Mouse (Mus musculus): ENCODE measurements at regions not wholly inside any gene's neighbourhood (a gene's known extent, or its start where the extent isn't known, plus 50 kb on each side); places are given as distances from the start of the nearest gene placed in this dataset.

DNA sequence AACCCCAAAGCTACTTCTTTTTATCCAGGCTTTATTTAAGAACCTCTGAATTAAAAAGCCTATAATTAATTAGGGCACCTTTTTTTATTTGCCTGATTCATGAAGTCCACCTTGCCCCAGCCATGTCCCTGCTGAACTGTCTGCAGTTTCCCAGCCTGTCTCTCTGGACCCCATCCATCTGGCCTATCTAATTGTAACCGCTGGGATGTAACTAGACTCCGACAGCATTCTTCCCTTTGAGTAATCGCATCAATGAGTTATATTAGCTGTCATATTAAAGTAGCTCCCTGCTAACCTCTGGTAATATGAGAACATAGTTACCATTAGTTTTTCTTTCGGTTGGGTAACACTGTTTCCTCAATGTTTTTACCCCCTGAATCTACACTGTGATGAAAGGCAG, 182.6 kb upstream of the Veph1 start:
- in situ Hi-C loops (cut with MboI; ENCODE audit: low pct_unique_long_range_greater_than_20kb in 1 of 2, low sequenced_read_pairs in 2 of 2, unreplicated experiment in 1 of 2): no loop called here

DNA sequence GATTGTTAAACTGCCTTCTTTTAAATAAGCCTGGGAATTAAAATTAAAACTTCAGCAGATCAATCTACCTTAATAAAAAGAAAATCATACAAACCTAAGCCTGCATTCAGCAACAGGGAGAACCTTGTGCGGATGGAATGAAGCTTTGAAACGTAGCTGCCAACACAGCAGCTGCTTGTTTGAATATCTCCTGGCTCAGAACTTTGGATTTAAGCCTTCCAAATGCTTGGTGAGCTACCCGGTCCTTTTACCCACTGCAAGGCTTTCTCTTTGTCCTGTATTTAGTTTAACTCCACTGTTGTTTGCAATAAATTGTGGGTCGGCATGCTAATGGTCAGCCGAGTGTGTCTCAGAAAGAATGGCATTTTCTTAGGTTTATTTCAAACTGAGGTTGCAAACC, 169.7 kb upstream of the Veph1 start:
- in situ Hi-C loops (cut with MboI; ENCODE audit: low pct_unique_long_range_greater_than_20kb in 1 of 2, low sequenced_read_pairs in 2 of 2, unreplicated experiment in 1 of 2): no loop called here

DNA sequence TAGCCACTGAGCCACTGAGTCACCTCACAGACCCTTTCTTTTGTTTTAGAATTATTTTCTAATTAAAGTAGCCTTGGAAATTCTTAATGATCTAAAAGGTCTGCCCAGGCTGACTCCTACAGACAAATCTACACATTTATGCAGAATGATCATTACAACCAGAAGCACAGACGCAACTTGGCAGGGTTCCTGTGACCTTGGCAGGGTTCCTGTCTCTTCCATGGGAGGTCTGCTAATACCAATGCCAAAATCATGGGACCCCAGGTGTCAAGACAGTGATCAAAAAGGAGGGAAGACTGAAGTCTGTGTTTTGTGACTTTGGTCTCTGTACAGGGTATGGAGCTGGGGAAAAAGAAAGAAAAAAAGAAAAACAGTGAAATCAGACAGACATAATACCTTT, 168.7 kb upstream of the Veph1 start:
- in situ Hi-C loops (cut with MboI; ENCODE audit: low pct_unique_long_range_greater_than_20kb in 1 of 2, low sequenced_read_pairs in 2 of 2, unreplicated experiment in 1 of 2): no loop called here

DNA sequence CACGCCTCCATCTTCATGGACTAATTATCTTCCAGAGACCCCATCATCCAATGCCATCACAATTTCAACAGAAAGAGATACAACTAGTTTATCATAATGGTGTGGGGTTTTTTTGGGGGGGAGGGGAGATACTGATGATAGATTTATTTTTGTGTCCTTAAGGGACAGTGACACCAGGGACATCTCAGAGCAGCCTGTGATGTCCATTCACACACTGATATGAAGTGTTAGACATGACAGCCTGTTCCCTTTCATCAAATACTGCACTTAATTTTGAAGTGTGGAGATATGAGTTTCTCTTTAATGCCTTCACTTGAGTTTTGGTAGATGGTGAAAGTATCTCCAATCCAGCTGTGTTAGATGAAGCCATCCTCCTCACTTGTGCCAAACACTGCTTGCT, 165.7 kb upstream of the Veph1 start:
- in situ Hi-C loops (cut with MboI; ENCODE audit: low pct_unique_long_range_greater_than_20kb in 1 of 2, low sequenced_read_pairs in 2 of 2, unreplicated experiment in 1 of 2): no loop called here

DNA sequence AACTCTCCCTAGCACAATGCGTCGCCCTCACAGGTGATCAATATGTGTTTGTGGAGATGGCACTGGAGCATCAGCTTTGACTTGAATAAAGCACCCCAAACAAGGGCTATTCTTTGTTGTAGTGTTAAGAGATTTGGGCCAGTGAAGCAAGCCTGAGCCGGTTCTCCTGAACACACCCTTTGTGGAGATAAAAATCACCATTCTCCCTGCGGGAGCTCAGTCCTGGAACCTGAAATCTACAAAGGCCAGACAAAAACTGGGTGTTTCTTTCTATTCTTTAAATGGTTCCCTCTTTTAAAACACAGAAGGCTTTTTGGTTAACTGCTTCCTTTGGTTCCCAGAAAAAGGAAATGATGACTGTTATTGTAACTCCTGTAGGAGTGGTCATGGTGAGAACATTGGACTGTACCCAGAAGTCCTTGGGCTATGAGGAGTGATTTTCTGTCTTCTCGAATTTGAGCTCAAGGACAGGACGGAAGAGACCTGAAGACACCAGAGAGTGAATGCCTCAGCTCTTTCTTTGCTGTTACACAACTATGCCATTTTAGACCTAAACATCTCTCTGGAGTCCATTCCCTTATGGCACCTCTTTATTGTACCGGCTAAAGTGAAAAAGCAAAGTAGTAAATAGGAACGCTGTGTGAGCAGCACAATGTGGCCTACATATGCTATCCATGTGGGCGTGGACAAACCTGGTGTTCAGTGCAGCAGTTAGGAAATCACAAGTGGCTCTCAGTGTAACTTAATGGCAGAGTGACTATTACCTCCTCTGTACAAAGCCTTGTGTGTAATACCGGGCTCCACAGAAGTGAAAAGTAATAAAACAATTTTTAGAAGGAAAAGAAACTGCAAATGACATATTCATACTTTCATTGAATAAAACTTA, 149.9 kb upstream of the Veph1 start:
- in situ Hi-C loops (cut with MboI; ENCODE audit: low pct_unique_long_range_greater_than_20kb in 1 of 2, low sequenced_read_pairs in 2 of 2, unreplicated experiment in 1 of 2): no loop called here

DNA sequence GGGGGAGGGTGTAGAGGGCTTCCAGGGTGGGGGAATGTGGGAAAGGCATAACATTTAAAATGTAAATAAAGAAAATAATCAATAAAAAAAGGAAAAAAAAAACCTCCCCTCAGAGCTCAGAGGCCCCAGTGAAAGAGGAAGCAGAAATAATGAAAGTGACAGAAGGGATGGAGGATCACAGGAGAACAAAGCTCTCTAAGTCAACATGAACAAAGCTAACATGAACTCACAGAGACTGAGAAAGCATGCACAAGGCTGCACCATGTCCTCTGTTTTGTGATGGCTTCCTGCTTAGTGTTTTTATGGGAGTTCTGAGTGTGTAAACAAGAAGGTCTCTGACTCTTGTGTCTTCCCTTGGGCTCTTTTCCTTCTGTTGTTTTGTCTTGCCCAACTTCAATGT, 136.6 kb upstream of the Veph1 start:
- in situ Hi-C loops (cut with MboI; ENCODE audit: low pct_unique_long_range_greater_than_20kb in 1 of 2, low sequenced_read_pairs in 2 of 2, unreplicated experiment in 1 of 2): no loop called here

DNA sequence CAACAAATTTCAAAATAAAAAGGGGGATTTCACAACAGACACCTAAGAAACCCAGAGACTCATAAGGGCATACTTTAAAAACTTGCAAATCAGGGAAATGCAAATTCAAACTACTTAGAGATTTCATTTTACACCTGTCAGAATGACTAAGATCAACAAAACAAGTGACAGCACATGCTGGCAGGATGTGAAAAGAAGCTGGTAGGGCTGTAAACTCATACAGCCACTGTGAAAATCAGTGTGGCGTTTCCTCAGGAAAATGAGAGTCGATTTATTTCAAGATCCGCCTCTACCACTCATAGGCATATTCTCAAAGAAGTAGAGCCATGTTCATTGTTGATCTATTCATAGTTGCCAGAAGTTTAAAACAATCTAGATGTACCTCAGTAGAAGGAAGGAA, 133.6 kb upstream of the Veph1 start:
- in situ Hi-C loops (cut with MboI; ENCODE audit: low pct_unique_long_range_greater_than_20kb in 1 of 2, low sequenced_read_pairs in 2 of 2, unreplicated experiment in 1 of 2): no loop called here

DNA sequence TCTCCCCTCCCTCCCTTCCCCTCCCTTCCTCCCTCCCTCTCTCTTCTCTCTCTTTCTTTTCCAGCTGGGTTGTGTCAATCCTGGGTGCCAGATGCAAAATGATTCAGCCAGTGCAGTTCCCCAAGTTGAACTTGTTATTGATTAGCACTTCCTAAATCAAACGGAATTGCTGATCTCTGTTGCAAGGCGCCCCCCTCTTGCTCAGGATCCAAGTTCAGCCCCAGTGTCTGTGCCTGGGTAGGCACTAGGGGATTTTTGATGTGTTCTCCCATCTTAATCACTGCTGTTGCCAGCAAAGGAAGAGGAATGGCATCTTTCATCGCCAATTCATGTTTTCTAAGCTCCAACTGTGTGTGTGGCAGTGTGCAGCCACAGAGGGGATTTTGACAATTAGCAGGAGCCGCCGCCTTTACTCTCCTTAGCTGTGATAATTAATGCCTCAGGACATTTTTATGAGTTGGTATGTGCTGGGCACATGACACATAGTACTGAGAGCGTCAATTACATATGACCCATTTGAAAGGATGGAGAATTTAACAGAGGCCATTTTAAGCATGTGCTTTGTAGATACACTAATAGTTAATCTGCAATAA, 125.9 kb upstream of the Veph1 start:
- in situ Hi-C loops (cut with MboI; ENCODE audit: low pct_unique_long_range_greater_than_20kb in 1 of 2, low sequenced_read_pairs in 2 of 2, unreplicated experiment in 1 of 2): loop anchor here in 1 of 2 experiments (25.0 kb wide), 1 partner anchor 165 kb away; no protein-coding TSS in a partner anchor

DNA sequence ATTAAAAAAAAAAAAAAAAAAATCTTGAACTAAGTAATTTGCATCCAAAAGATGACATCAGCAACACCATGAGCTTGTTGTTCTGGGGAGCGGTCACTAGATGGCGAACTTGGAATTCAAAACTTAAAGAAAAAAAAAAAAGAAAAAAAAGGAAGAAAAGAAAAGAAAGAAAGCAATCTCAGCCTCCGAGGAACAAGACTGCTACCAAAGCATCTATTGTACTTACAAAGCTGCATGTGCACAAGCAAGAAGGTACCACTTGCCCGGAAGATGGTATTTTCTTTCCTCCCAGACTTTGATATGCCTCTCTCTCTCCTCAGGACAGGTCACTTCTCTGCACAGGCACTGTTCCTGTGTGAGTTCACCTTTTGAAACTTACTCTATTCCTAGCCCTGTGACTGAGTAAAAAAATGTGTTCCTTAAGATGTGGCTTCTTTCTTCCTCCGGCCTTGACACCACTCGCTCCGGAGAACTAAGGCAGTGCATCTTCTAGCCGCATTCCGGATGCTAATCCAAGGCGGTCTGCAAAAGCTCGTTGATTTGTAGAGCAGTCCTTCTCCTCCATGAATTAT, 114.2 kb upstream of the Veph1 start:
- in situ Hi-C loops (cut with MboI; ENCODE audit: low pct_unique_long_range_greater_than_20kb in 1 of 2, low sequenced_read_pairs in 2 of 2, unreplicated experiment in 1 of 2): loop anchor here in 1 of 2 experiments (25.0 kb wide), 1 partner anchor 177 kb away; no protein-coding TSS in a partner anchor

DNA sequence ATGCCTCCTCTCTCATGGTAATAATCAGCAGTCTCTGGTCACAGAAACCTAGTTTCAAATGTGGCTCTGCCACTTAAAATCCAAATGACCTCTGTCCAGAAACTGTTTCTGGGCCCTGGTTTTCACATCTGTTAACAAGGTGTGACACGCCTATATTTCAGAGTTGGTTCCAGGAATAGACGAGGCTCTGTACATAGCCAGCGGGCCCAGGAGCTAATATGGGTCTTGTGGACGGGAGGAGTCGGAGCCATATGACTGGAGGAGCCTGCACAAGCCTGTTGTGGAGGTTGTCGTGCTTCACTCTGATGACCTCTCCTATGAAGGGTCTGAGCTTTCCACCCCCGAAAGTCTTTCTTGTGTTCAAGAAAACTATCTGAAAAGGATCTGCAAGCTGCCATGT, 112.2 kb upstream of the Veph1 start:
- in situ Hi-C loops (cut with MboI; ENCODE audit: low pct_unique_long_range_greater_than_20kb in 1 of 2, low sequenced_read_pairs in 2 of 2, unreplicated experiment in 1 of 2): loop anchor here in 1 of 2 experiments (25.0 kb wide), 1 partner anchor 179 kb away; no protein-coding TSS in a partner anchor

DNA sequence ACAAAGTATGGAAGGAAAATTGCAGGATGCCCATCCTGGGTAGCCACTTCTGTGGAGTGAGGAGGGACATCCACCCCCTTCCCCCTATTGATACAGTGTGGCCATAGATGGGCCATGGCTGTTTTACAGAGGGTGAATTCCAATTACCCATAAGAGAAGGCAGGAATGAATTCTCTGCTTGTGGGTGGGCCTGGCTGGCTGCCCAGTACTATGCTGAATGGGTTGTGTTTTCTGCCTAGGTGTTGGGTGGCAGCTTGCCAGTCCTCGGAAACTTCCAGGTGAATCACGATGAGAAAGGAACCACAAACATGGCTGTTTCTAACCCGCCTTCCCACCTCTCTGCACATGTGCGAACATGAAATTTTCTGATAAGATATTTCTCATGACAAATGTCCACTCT, 109.0 kb upstream of the Veph1 start:
- in situ Hi-C loops (cut with MboI; ENCODE audit: low pct_unique_long_range_greater_than_20kb in 1 of 2, low sequenced_read_pairs in 2 of 2, unreplicated experiment in 1 of 2): loop anchor here in 1 of 2 experiments (25.0 kb wide), 1 partner anchor 182 kb away; no protein-coding TSS in a partner anchor

DNA sequence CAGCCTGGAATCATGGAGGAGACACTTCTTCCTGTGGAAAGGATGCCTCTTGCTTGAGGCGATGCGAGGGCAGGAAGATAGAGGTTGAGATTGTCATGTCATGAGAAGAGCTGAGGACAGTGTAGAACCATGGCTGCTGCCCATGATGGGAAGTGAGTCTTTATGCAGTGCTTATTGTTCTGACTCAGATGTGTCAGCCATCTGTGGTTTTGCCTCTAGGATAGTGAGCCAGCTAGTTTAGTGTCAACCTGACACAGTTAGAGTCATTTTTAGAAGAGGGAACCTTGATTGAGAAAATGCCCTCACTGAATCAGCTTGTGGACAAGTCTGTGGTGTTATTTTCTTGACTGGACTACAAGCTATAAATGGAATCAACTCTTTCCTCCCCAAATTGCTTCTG, 107.1 kb upstream of the Veph1 start:
- in situ Hi-C loops (cut with MboI; ENCODE audit: low pct_unique_long_range_greater_than_20kb in 1 of 2, low sequenced_read_pairs in 2 of 2, unreplicated experiment in 1 of 2): loop anchor here in 1 of 2 experiments (25.0 kb wide), 1 partner anchor 184 kb away; no protein-coding TSS in a partner anchor

DNA sequence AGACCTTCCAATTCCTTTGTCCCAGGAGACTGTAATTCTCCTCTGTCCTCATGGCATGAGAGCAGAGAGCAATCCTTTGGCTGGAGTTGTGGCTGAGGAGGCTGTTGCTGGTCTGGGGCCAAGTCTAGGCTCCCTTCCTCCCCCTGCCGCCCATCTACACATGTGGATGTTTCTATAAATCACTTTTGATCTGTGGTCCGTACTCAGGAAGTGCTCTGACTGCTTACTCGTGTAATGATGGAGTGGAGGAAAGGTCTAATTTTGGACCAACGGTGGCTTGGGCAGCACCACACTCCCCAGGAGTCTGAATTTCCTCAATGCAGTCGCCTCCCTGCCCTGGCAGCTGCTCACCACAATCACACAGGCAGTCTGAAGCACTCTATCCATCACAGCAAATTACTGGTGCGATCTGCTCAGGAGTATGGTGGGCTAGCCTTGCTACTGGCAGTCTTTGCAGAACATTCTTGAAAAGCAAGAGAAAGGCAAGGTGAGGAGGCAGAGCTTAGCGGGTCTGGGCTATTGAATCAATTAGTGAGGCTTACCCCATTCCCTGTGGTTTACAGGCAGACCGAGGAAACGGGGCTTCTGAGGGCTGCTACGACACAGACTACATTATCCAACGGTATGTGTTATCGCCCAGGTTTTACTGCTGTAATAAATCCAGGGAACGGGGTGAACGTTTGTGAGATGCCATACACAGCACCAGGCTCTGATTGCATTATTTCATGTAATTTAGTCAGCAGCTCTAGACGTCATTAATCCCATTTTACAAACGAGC, 104.3 kb upstream of the Veph1 start:
- in situ Hi-C loops (cut with MboI; ENCODE audit: low pct_unique_long_range_greater_than_20kb in 1 of 2, low sequenced_read_pairs in 2 of 2, unreplicated experiment in 1 of 2): loop anchor here in 1 of 2 experiments (25.0 kb wide), 1 partner anchor 186 kb away; no protein-coding TSS in a partner anchor

DNA sequence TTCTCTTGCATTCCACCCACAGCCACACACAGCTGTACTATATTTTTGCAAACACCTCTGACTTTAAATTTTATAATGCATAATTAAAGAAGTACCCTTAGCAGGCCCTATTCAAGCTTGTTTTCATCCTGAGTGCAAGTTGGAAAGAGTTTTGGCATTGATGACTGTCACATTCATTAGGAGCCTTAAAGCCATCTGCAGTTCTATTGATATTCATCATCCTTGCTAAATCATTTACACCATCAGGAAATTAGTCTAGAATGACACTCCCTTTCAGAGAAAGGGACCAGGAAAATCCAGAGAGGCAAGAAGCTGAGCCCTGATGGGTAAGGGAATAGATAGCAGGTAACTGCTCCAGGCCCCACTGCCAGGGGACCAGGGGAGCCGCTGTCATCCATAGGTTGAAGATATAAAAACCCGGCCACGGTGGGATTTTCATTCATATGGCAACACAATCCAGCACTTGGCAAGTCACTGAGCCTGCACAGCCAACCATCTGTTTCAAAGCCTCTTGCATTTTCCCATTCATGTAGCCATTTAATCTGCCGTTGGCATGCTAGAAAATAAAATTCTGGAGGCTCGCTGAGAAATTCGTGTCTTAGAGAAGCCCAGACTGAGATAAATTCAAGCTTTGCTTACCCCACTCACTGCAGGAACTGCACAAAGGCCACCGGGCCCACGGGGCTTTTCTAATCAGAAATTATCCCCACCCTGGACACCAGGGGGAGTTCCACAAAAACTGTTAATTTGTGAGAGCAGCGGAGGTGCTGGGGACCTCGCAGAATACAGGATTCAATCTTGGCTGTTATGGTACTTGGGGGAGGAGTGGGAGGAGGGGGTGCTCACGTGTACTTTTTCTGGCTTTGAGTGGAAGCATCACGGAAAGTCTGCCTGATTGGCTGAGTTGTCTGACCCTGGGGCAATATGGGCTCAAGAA, 101.8 kb upstream of the Veph1 start:
- in situ Hi-C loops (cut with MboI; ENCODE audit: low pct_unique_long_range_greater_than_20kb in 1 of 2, low sequenced_read_pairs in 2 of 2, unreplicated experiment in 1 of 2): no loop called here

DNA sequence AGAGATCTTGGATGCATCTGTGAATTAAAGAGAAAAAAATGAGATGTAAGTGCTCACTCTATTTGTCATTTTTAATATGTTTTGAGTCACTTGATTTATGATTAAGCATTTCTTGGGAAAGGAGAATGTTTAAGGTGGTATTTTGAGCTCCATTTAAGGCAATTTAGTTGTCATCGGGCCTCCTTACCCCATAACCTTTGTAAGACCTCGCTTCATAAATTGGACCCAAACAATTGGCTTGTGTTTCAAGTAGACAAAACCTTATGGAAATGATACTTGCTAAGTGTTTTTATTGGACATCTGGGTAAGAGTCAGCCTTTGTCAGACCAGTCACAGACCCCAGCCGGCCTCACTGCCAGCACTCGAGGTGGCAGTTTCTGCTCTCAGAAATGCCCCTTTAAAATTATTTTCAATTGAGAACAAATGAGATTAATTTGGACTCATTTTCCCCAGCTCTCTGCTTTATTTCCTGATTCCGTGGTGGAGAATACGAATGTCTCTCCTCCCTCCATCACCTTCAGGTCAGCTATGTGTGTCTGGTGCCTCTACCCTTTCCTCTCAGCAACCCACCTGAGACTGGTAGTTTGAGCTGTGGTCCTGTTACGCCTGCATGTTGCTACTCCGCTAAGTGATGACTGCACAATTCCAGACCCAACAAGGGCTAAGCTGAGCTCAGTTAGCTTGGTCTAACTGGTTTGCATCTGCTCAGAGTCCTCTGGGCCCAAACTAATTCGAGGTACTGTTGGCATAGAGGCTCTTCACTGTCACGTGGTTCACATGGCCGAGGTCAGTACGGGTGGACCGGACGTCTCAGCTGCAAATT, 78.7 kb upstream of the Veph1 start:
- in situ Hi-C loops (cut with MboI; ENCODE audit: low pct_unique_long_range_greater_than_20kb in 1 of 2, low sequenced_read_pairs in 2 of 2, unreplicated experiment in 1 of 2): no loop called here

DNA sequence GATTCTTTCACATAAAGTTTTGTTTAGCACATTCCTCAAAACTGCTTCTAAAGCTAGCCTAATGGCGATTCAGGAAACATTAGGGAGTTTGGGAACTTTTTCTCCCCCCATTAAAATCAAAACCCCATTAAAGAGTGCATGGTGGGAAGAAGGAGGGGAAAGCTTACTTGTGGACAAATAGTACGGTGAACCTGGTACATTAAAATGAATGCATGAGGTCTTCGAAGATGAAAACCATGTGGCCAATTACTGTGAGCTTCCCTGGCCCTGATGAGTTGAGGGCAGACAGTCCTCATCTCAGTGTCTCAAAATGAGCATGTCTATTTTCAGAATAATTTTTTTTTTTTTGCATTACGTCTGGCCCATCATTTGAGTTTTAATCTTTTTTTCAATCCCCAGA, 78.0 kb upstream of the Veph1 start:
- in situ Hi-C loops (cut with MboI; ENCODE audit: low pct_unique_long_range_greater_than_20kb in 1 of 2, low sequenced_read_pairs in 2 of 2, unreplicated experiment in 1 of 2): no loop called here
